Mouse (Mus musculus) olfactory bulb, adult 2 months (tissue): ENCODE results near the gene Ccnt2.

ENCODE experiments used
- CTCF ChIP-seq: fragments of 200-500 bp; IDR thresholded peaks from 2 replicates; pipeline ENCODE4 v1.5.1; 2012; ENCODE audit warnings: low read depth, mild to moderate bottlenecking, low read length, moderate library complexity; ENCODE audit not compliant: insufficient read depth
- POLR2A ChIP-seq: fragments of 200-500 bp; IDR thresholded peaks from 2 replicates; pipeline ENCODE4 v1.6.1; 2012; ENCODE audit warnings: mild to moderate bottlenecking, low read depth, low read length, moderate library complexity; ENCODE audit not compliant: insufficient read depth

DNA sequence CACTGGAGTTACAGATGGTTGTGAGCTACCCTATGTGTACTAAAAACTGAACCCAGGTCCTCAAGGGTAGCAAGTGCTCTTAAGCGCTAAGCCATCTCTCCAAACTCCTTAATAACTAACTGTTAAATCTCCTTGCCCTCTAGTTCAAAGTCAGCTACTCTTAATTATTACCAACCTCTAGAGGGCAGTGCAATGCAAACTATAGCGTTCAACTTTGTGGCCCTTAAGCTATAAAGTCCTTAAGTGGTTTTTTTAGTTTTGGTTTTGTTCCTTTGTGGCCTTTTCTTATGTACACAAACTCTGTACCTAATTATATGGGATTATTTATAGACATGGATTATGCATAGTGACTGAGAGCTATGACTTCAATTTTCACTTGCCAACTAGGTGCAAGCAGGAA, 53.4 kb downstream of the Ccnt2 start:
- TF ChIP-seq CTCF (no peak), POLR2A (no peak)
